Mouse (Mus musculus): ENCODE data around the gene Gm17581.

- TF ChIP-seq CTCF (IDR thresholded peaks at IDR 0.05; ENCODE audit: low read depth, low read length) (no peak), POLR2A (IDR thresholded peaks at IDR 0.05; ENCODE audit: insufficient read depth, low read length) (no peak)
Measured at GRCm38 (mm10) chr2:155689211-155689610, 46.5 kb downstream of the Gm17581 start.

All from ES-Bruce4 (cell line).